Mouse (Mus musculus) layer of hippocampus, adult 9-10 months (tissue): ENCODE data around the gene Epb41.

Source experiments
- DNase-seq: peaks from one replicate; pipeline ENCODE4 v3.0.0; 2022; ENCODE audit warnings: low spot score

Gene Epb41

DNA sequence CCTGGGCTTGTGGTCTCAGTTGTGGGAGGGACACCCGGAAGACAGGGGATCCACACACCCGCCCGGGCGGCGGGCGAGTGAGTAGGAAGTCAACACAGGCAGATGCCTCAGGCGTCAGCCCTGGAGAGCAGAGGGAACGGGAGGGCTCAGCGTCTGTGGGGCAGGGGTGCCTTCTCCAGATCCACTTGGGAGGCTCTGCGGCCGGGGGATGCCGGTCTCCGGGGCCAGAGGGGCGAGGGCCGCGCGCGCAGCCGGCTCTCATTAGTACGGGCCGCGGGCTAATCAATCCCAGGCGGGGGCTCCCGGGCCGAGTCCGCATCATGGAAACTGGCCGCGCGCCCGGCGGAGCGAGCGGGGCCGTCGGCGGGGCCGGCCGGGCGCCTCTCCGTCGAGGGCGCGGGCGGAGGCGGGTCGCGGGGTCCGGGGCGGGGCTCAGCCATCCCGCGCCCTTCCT, 155.0 kb downstream of the Epb41 start:
- DNase-seq: no peak

- DNase-seq: no peak
These were observed 155.5 kb downstream of the Epb41 start for GRCm38 (mm10) chr4:131919506-131920140.

DNA sequence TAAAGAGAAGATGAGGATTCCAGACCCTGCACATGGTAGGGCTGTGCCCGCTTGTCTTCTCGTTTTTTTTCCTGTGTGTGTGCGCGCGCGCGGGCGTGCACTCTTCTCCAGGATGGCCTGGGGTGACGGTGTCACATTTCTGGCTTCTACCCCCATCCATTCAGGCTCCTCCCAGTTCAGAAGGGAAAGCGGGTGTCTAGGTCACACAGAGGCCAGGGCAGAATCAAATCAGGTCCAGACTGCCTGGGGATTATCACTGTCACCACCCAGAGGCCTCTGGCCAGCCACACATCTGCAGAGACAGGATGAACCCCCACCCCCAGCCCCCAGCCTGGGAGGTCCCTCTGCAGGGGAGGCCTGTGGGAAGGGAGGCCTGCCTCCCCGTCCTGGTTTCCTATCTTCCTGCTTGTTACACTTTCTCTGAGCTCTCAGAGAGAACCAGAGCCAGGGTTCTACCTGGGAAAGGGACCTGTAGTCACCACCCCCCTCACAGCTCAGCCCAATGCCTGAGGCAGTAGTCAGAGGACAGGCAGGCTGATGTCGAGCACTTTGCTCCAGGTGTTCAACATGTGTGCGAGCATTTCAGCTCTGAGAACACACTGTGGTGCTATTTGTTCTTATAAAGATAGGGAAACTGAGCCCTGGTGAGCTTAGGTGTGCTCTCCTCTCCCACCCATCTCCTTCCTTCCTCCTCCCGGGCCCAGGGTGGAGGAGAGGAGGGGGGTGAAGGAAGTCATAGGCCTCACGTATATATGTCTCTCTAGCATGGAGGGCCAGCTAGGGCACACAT, 156.2 kb downstream of the Epb41 start:
- no peak for DNase-seq

DNA sequence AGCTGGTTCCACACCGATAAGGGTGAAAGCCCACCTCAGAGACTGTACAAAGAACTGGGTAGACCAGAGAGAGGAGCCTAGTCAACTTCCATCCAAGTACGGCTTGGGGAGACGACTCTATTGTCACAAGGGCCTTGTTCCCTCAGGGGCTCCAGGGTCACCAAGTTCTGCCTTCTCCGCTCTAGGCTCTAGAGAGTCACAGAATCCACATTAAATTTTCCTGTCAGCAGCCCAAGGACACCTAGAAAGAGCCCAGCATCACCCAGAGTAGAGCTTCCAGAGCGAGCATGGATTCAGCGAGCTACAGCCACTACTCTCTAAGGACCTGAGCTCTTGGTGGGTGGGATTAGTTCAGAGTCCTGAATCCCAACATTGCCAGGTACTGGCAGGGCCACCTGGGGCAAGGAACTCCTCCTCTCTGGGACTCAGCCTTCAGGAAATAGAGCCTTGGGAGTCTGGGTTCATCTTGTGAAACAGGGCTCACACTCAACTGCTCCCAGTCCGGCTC, 157.0 kb downstream of the Epb41 start:
- no peak for DNase-seq

DNA sequence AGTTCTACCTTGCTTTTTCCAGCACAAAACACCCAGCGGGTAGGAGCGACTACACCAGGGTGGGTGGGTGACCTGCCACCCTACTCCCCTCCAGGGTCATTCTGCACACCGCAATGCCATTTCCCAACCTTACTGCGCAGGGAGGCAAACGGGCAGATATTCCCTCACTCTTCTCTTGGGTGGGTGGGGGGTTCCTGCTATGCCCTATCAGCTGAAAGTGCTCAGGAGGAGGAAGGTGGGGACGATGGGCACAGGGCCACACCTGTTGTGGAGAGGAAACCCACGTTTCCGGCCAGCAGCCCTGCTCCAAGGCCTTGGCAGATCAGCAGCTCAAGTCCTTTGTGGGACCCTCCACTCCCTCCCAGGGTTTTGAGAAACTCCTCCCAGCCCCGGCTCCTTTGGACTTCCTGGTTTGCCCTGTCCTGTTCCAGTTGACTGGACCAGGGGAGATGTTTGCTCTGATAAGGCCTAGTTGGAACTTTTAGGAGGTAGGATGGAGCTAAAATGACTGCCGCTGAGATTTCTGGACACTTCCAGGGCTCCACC, 158.0 kb downstream of the Epb41 start:
- DNase-seq: no peak

- peak; percentile 35 for DNase-seq
These were observed 158.7 kb downstream of the Epb41 start for GRCm38 (mm10) chr4:131916425-131916824.

DNA sequence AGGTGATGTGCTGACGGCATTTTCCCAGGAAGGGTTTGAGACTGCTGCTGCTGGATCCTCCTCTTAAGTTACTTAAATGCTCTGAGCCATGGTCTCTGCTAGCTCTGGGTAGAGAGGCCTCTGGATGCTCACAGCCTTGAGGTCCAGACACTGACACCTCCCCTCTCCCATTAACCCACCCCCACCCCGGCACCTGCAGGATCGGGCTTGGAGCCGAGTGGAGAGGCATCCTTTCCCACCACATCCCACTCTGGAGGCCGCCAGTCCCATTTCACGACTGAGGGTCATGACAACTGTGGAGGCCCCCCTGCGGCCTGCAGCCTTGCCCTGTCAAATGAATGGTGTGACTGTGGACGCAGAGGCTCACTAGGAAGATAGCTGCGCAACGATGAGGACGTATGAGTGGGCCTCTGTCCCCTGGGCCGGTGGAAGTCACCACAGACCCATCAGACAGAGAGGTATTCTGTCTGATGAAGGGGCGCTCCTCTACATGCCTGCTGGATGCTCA, 159.2 kb downstream of the Epb41 start:
- DNase-seq: no peak

- DNase-seq: no peak
These were observed 160.1 kb downstream of the Epb41 start for GRCm38 (mm10) chr4:131914891-131915469.

GRCm38 (mm10) chr4:131914046-131914643, 161.0 kb downstream of the Epb41 start:
- DNase-seq: no peak

GRCm38 (mm10) chr4:131913526-131913925, 161.6 kb downstream of the Epb41 start:
- no peak for DNase-seq

- no peak for DNase-seq
These were observed 163.6 kb downstream of the Epb41 start for GRCm38 (mm10) chr4:131911521-131911920.

DNA sequence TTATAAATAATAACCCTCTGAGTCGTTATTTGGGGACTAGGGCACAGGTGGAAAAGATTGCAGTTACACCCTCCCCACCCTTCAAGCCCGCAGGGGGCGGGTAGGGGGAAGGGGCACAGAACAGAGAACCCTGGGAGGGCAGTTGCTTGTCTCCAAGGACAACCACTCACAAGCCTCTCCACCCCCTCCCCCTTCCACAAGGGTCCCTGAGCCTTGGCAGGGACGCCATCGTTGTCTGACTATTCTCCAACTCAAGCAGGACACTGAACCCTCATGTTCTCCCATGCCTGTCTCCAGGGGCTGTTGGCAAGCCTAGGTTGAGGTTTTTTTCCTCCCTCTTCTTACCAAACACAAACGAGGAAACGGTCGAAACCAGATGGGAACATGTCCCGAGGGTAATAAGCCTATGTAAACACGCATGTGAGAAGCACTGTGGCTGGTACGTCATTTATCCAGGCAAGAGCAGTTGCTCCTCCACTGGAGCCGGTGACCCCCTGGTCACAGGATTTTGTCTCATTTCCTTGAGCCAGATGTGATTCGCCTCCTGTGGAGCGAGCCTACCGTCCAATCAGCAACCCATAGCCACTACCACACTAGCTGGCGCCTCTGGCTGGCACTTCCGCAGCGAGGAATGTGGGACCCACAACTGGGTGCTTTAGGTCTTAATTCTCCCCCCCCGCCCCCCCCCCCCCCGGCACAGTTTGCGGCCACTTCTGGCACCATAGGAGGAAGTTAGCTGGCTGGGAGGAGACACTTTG, 164.7 kb downstream of the Epb41 start:
- no peak for DNase-seq

- no peak for DNase-seq
These were observed 167.2 kb downstream of the Epb41 start for GRCm38 (mm10) chr4:131907912-131908311.

GRCm38 (mm10) chr4:131906423-131906822, 168.7 kb downstream of the Epb41 start:
- no peak for DNase-seq

DNA sequence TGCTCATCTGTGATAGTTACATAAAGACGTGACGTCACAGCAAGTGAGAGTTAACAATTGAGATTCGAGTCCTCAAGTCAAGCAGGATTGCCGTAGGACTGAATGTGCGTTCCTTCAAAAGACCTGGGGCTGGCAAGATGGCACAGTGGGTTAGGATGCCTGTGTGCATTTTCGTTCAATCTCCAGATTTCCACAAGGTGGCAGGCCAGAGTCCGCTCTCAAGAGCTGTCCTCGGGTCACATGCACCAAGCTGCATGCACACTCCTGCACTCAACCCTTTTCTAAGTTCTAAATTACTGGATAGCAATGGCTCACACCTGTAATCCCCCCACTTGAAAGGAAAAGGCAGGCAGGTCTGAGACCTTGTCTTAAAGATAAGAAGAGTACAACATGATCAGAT, 170.6 kb downstream of the Epb41 start:
- no peak for DNase-seq

GRCm38 (mm10) chr4:131901090-131901489, 174.0 kb downstream of the Epb41 start:
- DNase-seq: no peak

DNA sequence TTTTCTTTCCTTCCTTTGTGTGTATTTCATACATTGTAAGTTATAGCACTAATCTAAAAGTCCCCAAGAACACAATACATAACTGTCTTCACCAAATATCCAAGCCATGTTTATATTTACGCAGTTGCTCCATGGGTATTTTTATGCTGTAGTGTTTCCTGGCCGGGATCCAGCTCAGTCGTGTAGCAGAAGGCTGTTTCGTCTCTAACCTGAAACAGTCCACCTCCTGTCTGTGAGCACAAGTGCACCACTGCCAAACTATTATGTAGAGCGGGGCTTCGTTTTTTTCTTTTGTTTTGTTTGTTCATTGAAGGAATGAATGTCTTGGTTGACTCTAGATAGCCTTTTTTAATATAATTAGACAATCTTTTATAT, 176.0 kb downstream of the Epb41 start:
- no peak for DNase-seq

DNA sequence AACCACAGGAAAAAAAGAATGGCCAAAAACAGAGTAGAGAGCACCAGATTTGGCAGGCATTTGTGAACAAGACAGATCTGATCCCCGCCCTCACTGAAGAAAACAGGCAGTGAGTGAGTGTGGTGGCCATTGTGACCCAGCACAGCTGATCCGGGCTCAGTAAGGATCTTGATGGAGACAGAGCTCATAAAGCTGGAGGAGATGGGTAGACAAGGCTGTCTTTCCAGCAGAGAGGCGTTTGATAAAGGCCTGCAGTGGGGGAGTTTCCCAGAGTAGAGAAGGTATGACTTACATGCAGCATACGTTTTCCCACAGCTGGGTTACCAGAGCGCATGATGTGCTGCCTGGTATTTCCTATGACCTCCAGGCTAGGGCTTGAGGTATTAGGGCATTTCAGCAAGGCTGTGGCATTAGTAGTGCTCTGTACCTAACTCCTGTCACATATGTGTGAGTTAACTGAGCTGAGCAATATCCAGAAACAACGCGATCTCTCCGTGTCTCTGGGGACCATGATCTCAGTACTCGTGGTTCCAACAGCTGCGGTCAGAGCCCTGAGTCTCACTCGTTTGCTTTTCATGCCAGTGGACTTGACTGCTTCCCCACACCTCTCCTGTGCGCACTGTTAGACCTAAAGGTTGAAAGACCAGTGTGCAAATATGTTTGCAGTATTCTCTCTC, 176.5 kb downstream of the Epb41 start:
- no peak for DNase-seq

- DNase-seq: no peak
These were observed 177.3 kb downstream of the Epb41 start for GRCm38 (mm10) chr4:131897787-131898186.

DNA sequence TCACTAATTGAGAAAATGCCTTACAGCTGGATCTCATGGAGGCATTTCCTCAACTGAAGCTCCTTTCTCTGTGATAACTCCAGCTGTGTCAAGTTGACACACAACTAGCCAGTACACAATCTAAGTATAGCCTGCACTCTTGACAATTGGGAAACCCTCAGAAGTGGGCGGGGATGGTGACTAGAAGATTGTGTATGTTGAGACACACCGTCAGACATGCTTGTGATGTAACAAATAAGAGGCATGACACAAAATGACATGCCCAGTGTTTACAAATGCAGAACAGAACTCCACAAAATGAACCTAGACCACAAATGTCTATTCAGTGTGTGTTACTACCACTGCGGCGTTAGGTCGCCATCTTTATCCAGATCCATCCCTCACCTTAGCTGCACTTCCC, 178.0 kb downstream of the Epb41 start:
- no peak for DNase-seq

DNA sequence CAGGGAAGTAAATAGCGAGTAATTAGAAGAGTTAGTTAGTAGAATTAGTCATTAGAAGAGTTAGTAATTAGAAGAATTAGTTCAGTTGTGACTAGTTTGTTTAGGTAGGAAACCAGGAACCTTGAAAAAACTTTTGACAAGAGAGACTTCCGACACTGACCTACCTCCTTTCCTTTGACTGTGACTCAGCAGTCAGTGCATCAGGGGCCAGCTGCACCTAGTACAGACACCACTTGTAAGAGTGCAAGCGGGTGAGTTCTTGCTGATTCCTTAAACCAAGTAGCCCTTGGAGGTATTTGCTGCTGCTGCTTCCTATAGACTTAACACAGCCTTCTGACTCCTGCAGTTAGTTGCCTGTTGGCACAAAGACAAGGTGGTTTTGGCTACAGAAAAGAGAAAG, 184.4 kb downstream of the Epb41 start:
- DNase-seq: no peak
